In genomic region chr1:167284258-167284836, GRCm38 (mm10) we compare ENCODE assay signal across 8 mouse cellular contexts. TPM values are rescaled to one million over a fixed set of nuclear protein-coding genes. Genes with fewer than 3 reads are reported as not detected.
A peak's percentile ranks its signal among the peaks of the same experiment; 100 is the strongest.
DNase-seq lines count a peak whose midpoint lies in the region; ATAC-seq and TF ChIP-seq lines count a peak whose summit lies in the region.

No protein-coding gene starts in this region.

- H3K9me3 ChIP-seq in heart, embryonic 13.5 days, result no peaks in the 10 kb centered on the region

- peaks cover 56% of the 10 kb centered on the region for H3K79me2 ChIP-seq in C2C12 (ENCODE audit: control insufficient read depth, insufficient read depth)

- peak overlapping the region; percentile 93 for H3K9ac ChIP-seq in heart, embryonic 13.5 days

- peak overlapping the region; percentile 72 for H3ac ChIP-seq in C2C12 (ENCODE audit: control insufficient read depth, insufficient read length, low read depth)

- H3K4me1 ChIP-seq in heart, embryonic 13.5 days, result peaks cover 42% of the 10 kb centered on the region

- H3K27me3 ChIP-seq in C2C12 (ENCODE audit: control insufficient read depth, insufficient read depth, insufficient read length), result no peaks in the 10 kb centered on the region
- H3K27me3 ChIP-seq in heart, embryonic 13.5 days (replicated peaks), result peaks cover 14% of the 10 kb centered on the region

- H3K79me3 ChIP-seq in C2C12 (ENCODE audit: low read depth), result peaks cover 51% of the 10 kb centered on the region

- peaks cover 19% of the 10 kb centered on the region for H3K36me3 ChIP-seq in C2C12 (ENCODE audit: control insufficient read depth, insufficient read depth)
- no peaks in the 10 kb centered on the region for H3K36me3 ChIP-seq in heart, embryonic 13.5 days

- peak overlapping the region; percentile 87 for H3K4me3 ChIP-seq in C2C12 (ENCODE audit: insufficient read depth, poor library complexity, severe bottlenecking)
- peak overlapping the region; percentile 91 for H3K4me3 ChIP-seq in heart, embryonic 13.5 days

- WGBS in heart, embryonic 13.5 days, result 0% methylated on average over 73 of the region's 73 CpGs

- H3K27ac ChIP-seq in heart, embryonic 13.5 days (replicated peaks), result peak overlapping the region; percentile 93

- TF ChIP-seq CTCF in C2C12 (IDR thresholded peaks at IDR 0.05; ENCODE audit: control insufficient read depth, insufficient read depth, insufficient read length), result peak; percentile 12

- peak overlapping the region; percentile 87 for H3K4me2 ChIP-seq in heart, embryonic 13.5 days

- peak; percentile 44 for ATAC-seq in activated CD4-positive, CD25-positive, alpha-beta regulatory T cell, adult 4 months
- peak; percentile 14; the same call in 1 of the 2 replicates for ATAC-seq in heart, embryonic 13.5 days (ENCODE audit: extremely low read depth, insufficient number of reproducible peaks, low FRiP score, low TSS enrichment)

- peak; percentile 85 for DNase-seq in embryo, embryonic 10.5 days (ENCODE audit: low spot score)
- peak; percentile 84 to 88 for DNase-seq in kidney, postnatal 4 days
- DNase-seq in lung, postnatal 14 days, result peak; percentile 59
- DNase-seq in ovary, postnatal 36 days (ENCODE audit: low spot score), result peak; percentile 67
- DNase-seq in thymus, postnatal 4 days, result peak; percentile 92

TF ChIP-seq in C2C12, 6 proteins besides CTCF, POLR2A, EP300 and RAD21:
- TF ChIP-seq MYOG (IDR thresholded peaks at IDR 0.05; ENCODE audit: control insufficient read depth, extremely low read depth, insufficient read length), result no peak
- no peak for TF ChIP-seq FOSL1 (IDR thresholded peaks at IDR 0.05; ENCODE audit: insufficient read depth, low read length, poor library complexity, severe bottlenecking)
- no peak for TF ChIP-seq USF1 (IDR thresholded peaks at IDR 0.05; ENCODE audit: low read depth)

RNA-seq across cellular contexts. Expression of gene Uck2, which starts 0.8 kb away (rescaled TPM):
- polyA plus RNA-seq in C2C12 (2012; fragmentation: generic; extraction: Trizol), result 104 TPM
- polyA plus RNA-seq in activated CD4-positive, CD25-positive, alpha-beta regulatory T cell, adult 4 months (2017; shearing (Covaris generic)), result 10 to 100 TPM; 18.6 to 31.8 TPM
- 46.8 and 50.9 TPM in 2 replicates for polyA plus RNA-seq in heart, embryonic 13.5 days (2015; fragmentation: Nextera tagmentation; extraction: Ambion mirVana)

RNA-seq across cellular contexts. Expression of gene Tmco1, which starts 23.8 kb away (rescaled TPM):
- 59.8 TPM for polyA plus RNA-seq in C2C12 (2012; fragmentation: generic; extraction: Trizol)
- 100 to 1,000 TPM in 1 of 2 experiments, 10 to 100 TPM in 1; 94.8 to 120 TPM for polyA plus RNA-seq in activated CD4-positive, CD25-positive, alpha-beta regulatory T cell, adult 4 months (2017; shearing (Covaris generic))
- polyA plus RNA-seq in heart, embryonic 13.5 days (2015; fragmentation: Nextera tagmentation; extraction: Ambion mirVana), result 69.9 and 81.9 TPM in 2 replicates

Comparison
In these comparisons a context has a peak if more than half of its experiments do, and no peak if none do; other contexts are left out.
1. Peak in every context shown above with its lines: DNase-seq, ATAC-seq, H3K4me3 ChIP-seq and H3K27ac ChIP-seq.